ENCODE assay signal across 13 mouse cellular contexts in genomic region chr5:122769101-122769568, GRCm38 (mm10). TPM values are rescaled to one million over a fixed set of nuclear protein-coding genes. Genes with fewer than 3 reads are reported as not detected.
DNase-seq lines count a peak whose midpoint lies in the region; ATAC-seq and TF ChIP-seq lines count a peak whose summit lies in the region.
"Had no signal": no experiment of that assay in that cellular context is flagged by ENCODE, and none has a peak within 500 bp of the region (broad histone marks: within the 10 kb centered on the region; RNA-seq: fewer than 3 reads in every experiment).

No protein-coding gene starts in this region.

- no peak for ATAC-seq in forebrain, postnatal 0 days

- H3K9ac ChIP-seq in forebrain, postnatal 0 days, result no peak overlapping the region
- H3K9ac ChIP-seq: embryonic facial prominence, embryonic 15.5 days had no signal

- H3K36me3 ChIP-seq in macrophage (ENCODE audit: inconsistent target), result no peaks in the 10 kb centered on the region
- H3K36me3 ChIP-seq in forebrain, postnatal 0 days (ENCODE audit: insufficient read depth), result peaks cover 4% of the 10 kb centered on the region; the same call in 1 of the 2 replicates
- H3K36me3 ChIP-seq: embryonic facial prominence, embryonic 15.5 days had no signal

- no peaks in the 10 kb centered on the region for H3K9me3 ChIP-seq in forebrain, postnatal 0 days (ENCODE audit: low read length)
- H3K9me3 ChIP-seq: embryonic facial prominence, embryonic 15.5 days had no signal

- peaks cover 98% of the 10 kb centered on the region for H3K79me2 ChIP-seq in macrophage (ENCODE audit: inconsistent target)

- peak overlapping the region; percentile 97 for H3K27ac ChIP-seq in macrophage
- no peak overlapping the region for H3K27ac ChIP-seq in forebrain, postnatal 0 days (ENCODE audit: low read depth, low read length)
- H3K27ac ChIP-seq: layer of hippocampus, adult 2 months had no signal

- peak; percentile 65 for DNase-seq in cerebellum, adult 9-11 months
- DNase-seq in cerebellum, postnatal 4 days (ENCODE audit: low spot score in 2 of 2), result no peak
- DNase-seq in CD4-positive helper T cell, adult 2 months (ENCODE audit: low read depth, low spot score), result peak; percentile 8
- peak; percentile 51 for DNase-seq in c-Kit-positive CD71-positive TER-119-negative erythroid progenitor cells, embryonic 14.5 days (ENCODE audit: low read depth)
- no peak for DNase-seq in forebrain, postnatal 0 days
- DNase-seq in ovary, postnatal 10 days (ENCODE audit: low spot score), result no peak
- no peak for DNase-seq in yolk sac, embryonic 10.5 days (ENCODE audit: low spot score)
- DNase-seq: retina, postnatal 1 day had no signal

- TF ChIP-seq CTCF in forebrain, postnatal 0 days (IDR thresholded peaks at IDR 0.05; ENCODE audit: low read depth), result no peak

- no peaks in the 10 kb centered on the region for H3K27me3 ChIP-seq in forebrain, postnatal 0 days (ENCODE audit: insufficient read depth, low read length)
- H3K27me3 ChIP-seq: embryonic facial prominence, embryonic 15.5 days had no signal

- no peak overlapping the region for H3K4me2 ChIP-seq in forebrain, postnatal 0 days (ENCODE audit: low read depth)
- H3K4me2 ChIP-seq: embryonic facial prominence, embryonic 15.5 days; heart, embryonic 11.5 days had no signal

- 40% methylated on average over 15 of the region's 15 CpGs for WGBS in macrophage (ENCODE audit: missing documents)
- 89% methylated on average over 15 of the region's 15 CpGs for WGBS in forebrain, postnatal 0 days

- no peak overlapping the region for H3K4me3 ChIP-seq in macrophage (ENCODE audit: inconsistent target)
- no peak overlapping the region for H3K4me3 ChIP-seq in forebrain, postnatal 0 days (ENCODE audit: low read depth, low read length)
- H3K4me3 ChIP-seq: embryonic facial prominence, embryonic 15.5 days; layer of hippocampus, adult 2 months; myocyte had no signal

- no peaks in the 10 kb centered on the region for H3K4me1 ChIP-seq in forebrain, postnatal 0 days (ENCODE audit: insufficient read depth)

RNA-seq across cellular contexts. Expression of gene Camkk2, which starts 10.1 kb away (rescaled TPM):
- 100 to 1,000 TPM; 104 to 832 (median 143) TPM for total RNA-seq in macrophage (2018; cell fraction: chromatin; rRNA removed)
- total RNA-seq in macrophage (2018; cell fraction: cytosol; rRNA removed), result 10 to 100 TPM; 28.1 to 47.9 (median 37.7) TPM
- total RNA-seq in macrophage (2018; cell fraction: nucleus; rRNA removed), result 100 to 1,000 TPM in 13 of 26 experiments, 10 to 100 TPM in 13; 54.2 to 599 (median 108) TPM
- 20.9 to 39.4 TPM (median 25.3 TPM) in 3 replicates for polyA plus RNA-seq in macrophage (2018)
- 89.3 and 106 TPM in 2 replicates for total RNA-seq in forebrain, postnatal 0 days (2014; rRNA removed)
- polyA plus RNA-seq in forebrain, postnatal 0 days (2015; fragmentation: Nextera tagmentation; extraction: Ambion mirVana), result 76.2 and 93.8 TPM in 2 replicates

RNA-seq across cellular contexts. Expression of gene Anapc5, which starts 52.0 kb away (rescaled TPM):
- total RNA-seq in macrophage (2018; cell fraction: chromatin; rRNA removed), result 100 to 1,000 TPM in 18 of 26 experiments, 10 to 100 TPM in 8; 49.6 to 289 (median 189) TPM
- 100 to 1,000 TPM in 14 of 26 experiments, 10 to 100 TPM in 12; 75.4 to 140 (median 111) TPM for total RNA-seq in macrophage (2018; cell fraction: cytosol; rRNA removed)
- total RNA-seq in macrophage (2018; cell fraction: nucleus; rRNA removed), result 100 to 1,000 TPM in 19 of 26 experiments, 10 to 100 TPM in 7; 53.5 to 212 (median 145) TPM
- 96.1 to 114 TPM (median 102 TPM) in 3 replicates for polyA plus RNA-seq in macrophage (2018)
- 522 and 533 TPM in 2 replicates for total RNA-seq in forebrain, postnatal 0 days (2014; rRNA removed)
- 373 and 445 TPM in 2 replicates for polyA plus RNA-seq in forebrain, postnatal 0 days (2015; fragmentation: Nextera tagmentation; extraction: Ambion mirVana)

Comparison
In these comparisons a context has a peak if more than half of its experiments do, and no peak if none do; other contexts are left out.
1. DNase-seq: peak in cerebellum, adult 9-11 months (single experiment), CD4-positive helper T cell, adult 2 months (single experiment) and c-Kit-positive CD71-positive TER-119-negative erythroid progenitor cells, embryonic 14.5 days (single experiment); none in cerebellum, postnatal 4 days (0 of 2), forebrain, postnatal 0 days (single experiment), ovary, postnatal 10 days (single experiment) and yolk sac, embryonic 10.5 days (single experiment).